Mouse (Mus musculus): Measurements from ENCODE around the gene Drd1. TPM values are rescaled to one million over a fixed set of nuclear protein-coding genes. Genes with fewer than 3 reads are reported as not detected.

Drd1 gene
- 15.0 and 16.8 TPM in 2 replicates for polyA plus RNA-seq (2015; fragmentation: Nextera tagmentation; extraction: Ambion mirVana)

GRCm38 (mm10) chr13:54055448-54055861 is at the start of gene Drd1:
TSS of gene Drd1 (minus strand) at chr13:54055705.
- Histone ChIP-seq H3K4me1 (replicated peaks; ENCODE audit: control insufficient read depth, insufficient read depth, low read length) (peaks cover 12% of the 10 kb centered on the region), H3K27ac (ENCODE audit: low read length) (no peak within 1 kb of the TSS), H3K9me3 (ENCODE audit: control insufficient read depth, low read length) (no peaks in the 10 kb centered on the region), H3K4me2 (ENCODE audit: low read length) (peak within 1 kb of the TSS; percentile 91), H3K27me3 (replicated peaks; ENCODE audit: control insufficient read depth, insufficient read depth, low read length) (peaks cover 6% of the 10 kb centered on the region), H3K9ac (replicated peaks; ENCODE audit: low read depth, low read length) (peak within 1 kb of the TSS; percentile 64), H3K36me3 (ENCODE audit: control insufficient read depth, insufficient read depth) (no peaks in the 10 kb centered on the region), H3K4me3 (replicated peaks; ENCODE audit: low read length) (peak within 1 kb of the TSS; percentile 54)
- WGBS = under 1% methylated on average over 30 of the region's 31 CpGs
- ATAC-seq = peak; percentile 88

- 87% methylated on average over 10 of the region's 10 CpGs for WGBS
- no peaks in the 10 kb centered on the region for H3K9me3 ChIP-seq (ENCODE audit: control insufficient read depth, low read length)
- H3K27ac ChIP-seq (ENCODE audit: low read length) = no peak overlapping the region
- no peak overlapping the region for H3K4me3 ChIP-seq (replicated peaks; ENCODE audit: low read length)
- H3K4me1 ChIP-seq (replicated peaks; ENCODE audit: control insufficient read depth, insufficient read depth, low read length) = no peaks in the 10 kb centered on the region
- H3K4me2 ChIP-seq (ENCODE audit: low read length) = no peak overlapping the region
- H3K36me3 ChIP-seq (ENCODE audit: control insufficient read depth, insufficient read depth) = peaks cover 5% of the 10 kb centered on the region
- no peak overlapping the region for H3K9ac ChIP-seq (replicated peaks; ENCODE audit: low read depth, low read length)
- no peak for ATAC-seq
- H3K27me3 ChIP-seq (replicated peaks; ENCODE audit: control insufficient read depth, insufficient read depth, low read length) = no peaks in the 10 kb centered on the region
Observed at GRCm38 (mm10) chr13:54103866-54104265, 48.4 kb upstream of the Drd1 start.

- Histone ChIP-seq H3K27me3 (replicated peaks; ENCODE audit: control insufficient read depth, insufficient read depth, low read length) (no peaks in the 10 kb centered on the region), H3K9me3 (ENCODE audit: control insufficient read depth, low read length) (no peaks in the 10 kb centered on the region), H3K4me2 (ENCODE audit: low read length) (no peak overlapping the region), H3K4me1 (replicated peaks; ENCODE audit: control insufficient read depth, insufficient read depth, low read length) (no peaks in the 10 kb centered on the region), H3K27ac (ENCODE audit: low read length) (no peak overlapping the region), H3K36me3 (ENCODE audit: control insufficient read depth, insufficient read depth) (peaks cover 3% of the 10 kb centered on the region), H3K4me3 (replicated peaks; ENCODE audit: low read length) (no peak overlapping the region), H3K9ac (replicated peaks; ENCODE audit: low read depth, low read length) (no peak overlapping the region)
- no peak for ATAC-seq
- WGBS = 88% methylated on average over 3 of the region's 3 CpGs
Observed at GRCm38 (mm10) chr13:54103271-54103670, 47.8 kb upstream of the Drd1 start.

GRCm38 (mm10) chr13:54102061-54102460 is 46.6 kb upstream of the Drd1 start:
- Histone ChIP-seq H3K27ac (ENCODE audit: low read length) (no peak overlapping the region), H3K36me3 (ENCODE audit: control insufficient read depth, insufficient read depth) (peaks cover 3% of the 10 kb centered on the region), H3K4me1 (replicated peaks; ENCODE audit: control insufficient read depth, insufficient read depth, low read length) (no peaks in the 10 kb centered on the region), H3K4me2 (ENCODE audit: low read length) (no peak overlapping the region), H3K4me3 (replicated peaks; ENCODE audit: low read length) (no peak overlapping the region), H3K27me3 (replicated peaks; ENCODE audit: control insufficient read depth, insufficient read depth, low read length) (no peaks in the 10 kb centered on the region), H3K9me3 (ENCODE audit: control insufficient read depth, low read length) (no peaks in the 10 kb centered on the region), H3K9ac (replicated peaks; ENCODE audit: low read depth, low read length) (no peak overlapping the region)
- 90% methylated on average over 3 of the region's 3 CpGs for WGBS
- no peak for ATAC-seq

GRCm38 (mm10) chr13:54101031-54101820 is 45.7 kb upstream of the Drd1 start:
- Histone ChIP-seq H3K9me3 (ENCODE audit: control insufficient read depth, low read length) (no peaks in the 10 kb centered on the region), H3K27ac (ENCODE audit: low read length) (no peak overlapping the region), H3K4me3 (replicated peaks; ENCODE audit: low read length) (no peak overlapping the region), H3K9ac (replicated peaks; ENCODE audit: low read depth, low read length) (no peak overlapping the region), H3K4me2 (ENCODE audit: low read length) (no peak overlapping the region), H3K4me1 (replicated peaks; ENCODE audit: control insufficient read depth, insufficient read depth, low read length) (no peaks in the 10 kb centered on the region), H3K27me3 (replicated peaks; ENCODE audit: control insufficient read depth, insufficient read depth, low read length) (no peaks in the 10 kb centered on the region), H3K36me3 (ENCODE audit: control insufficient read depth, insufficient read depth) (no peaks in the 10 kb centered on the region; the same call in none of the 2 replicates)
- no peak for ATAC-seq
- WGBS = 91% methylated on average over 15 of the region's 15 CpGs

GRCm38 (mm10) chr13:54097797-54098196 is 42.3 kb upstream of the Drd1 start:
- no peak for ATAC-seq
- H3K36me3 ChIP-seq (ENCODE audit: control insufficient read depth, insufficient read depth) = peaks cover 4% of the 10 kb centered on the region
- no peaks in the 10 kb centered on the region for H3K27me3 ChIP-seq (replicated peaks; ENCODE audit: control insufficient read depth, insufficient read depth, low read length)
- H3K27ac ChIP-seq (ENCODE audit: low read length) = no peak overlapping the region
- no peaks in the 10 kb centered on the region for H3K9me3 ChIP-seq (ENCODE audit: control insufficient read depth, low read length)
- WGBS = 89% methylated on average over 6 of the region's 6 CpGs
- H3K4me3 ChIP-seq (replicated peaks; ENCODE audit: low read length) = no peak overlapping the region
- no peaks in the 10 kb centered on the region for H3K4me1 ChIP-seq (replicated peaks; ENCODE audit: control insufficient read depth, insufficient read depth, low read length)
- H3K9ac ChIP-seq (replicated peaks; ENCODE audit: low read depth, low read length) = no peak overlapping the region
- H3K4me2 ChIP-seq (ENCODE audit: low read length) = no peak overlapping the region

- Histone ChIP-seq H3K27me3 (replicated peaks; ENCODE audit: control insufficient read depth, insufficient read depth, low read length) (no peaks in the 10 kb centered on the region), H3K9ac (replicated peaks; ENCODE audit: low read depth, low read length) (no peak overlapping the region), H3K27ac (ENCODE audit: low read length) (no peak overlapping the region), H3K4me2 (ENCODE audit: low read length) (no peak overlapping the region), H3K36me3 (ENCODE audit: control insufficient read depth, insufficient read depth) (peaks cover 4% of the 10 kb centered on the region), H3K4me1 (replicated peaks; ENCODE audit: control insufficient read depth, insufficient read depth, low read length) (no peaks in the 10 kb centered on the region), H3K4me3 (replicated peaks; ENCODE audit: low read length) (no peak overlapping the region), H3K9me3 (ENCODE audit: control insufficient read depth, low read length) (no peaks in the 10 kb centered on the region)
- ATAC-seq = no peak
- 95% methylated on average over 4 of the region's 4 CpGs for WGBS
Observed at GRCm38 (mm10) chr13:54097227-54097626, 41.7 kb upstream of the Drd1 start.

- Histone ChIP-seq H3K4me3 (replicated peaks; ENCODE audit: low read length) (no peak overlapping the region), H3K4me1 (replicated peaks; ENCODE audit: control insufficient read depth, insufficient read depth, low read length) (no peaks in the 10 kb centered on the region), H3K27ac (ENCODE audit: low read length) (no peak overlapping the region), H3K27me3 (replicated peaks; ENCODE audit: control insufficient read depth, insufficient read depth, low read length) (no peaks in the 10 kb centered on the region), H3K36me3 (ENCODE audit: control insufficient read depth, insufficient read depth) (peaks cover 4% of the 10 kb centered on the region), H3K9ac (replicated peaks; ENCODE audit: low read depth, low read length) (no peak overlapping the region), H3K4me2 (ENCODE audit: low read length) (no peak overlapping the region), H3K9me3 (ENCODE audit: control insufficient read depth, low read length) (no peaks in the 10 kb centered on the region)
- no peak for ATAC-seq
- WGBS = 86% methylated on average over 8 of the region's 8 CpGs
Observed at GRCm38 (mm10) chr13:54095721-54096120, 40.2 kb upstream of the Drd1 start.

- no peak overlapping the region for H3K4me2 ChIP-seq (ENCODE audit: low read length)
- no peak overlapping the region for H3K27ac ChIP-seq (ENCODE audit: low read length)
- H3K4me1 ChIP-seq (replicated peaks; ENCODE audit: control insufficient read depth, insufficient read depth, low read length) = no peaks in the 10 kb centered on the region
- H3K9me3 ChIP-seq (ENCODE audit: control insufficient read depth, low read length) = no peaks in the 10 kb centered on the region
- 62% methylated on average over 6 of the region's 6 CpGs for WGBS
- no peaks in the 10 kb centered on the region for H3K27me3 ChIP-seq (replicated peaks; ENCODE audit: control insufficient read depth, insufficient read depth, low read length)
- H3K9ac ChIP-seq (replicated peaks; ENCODE audit: low read depth, low read length) = no peak overlapping the region
- no peak for ATAC-seq
- H3K36me3 ChIP-seq (ENCODE audit: control insufficient read depth, insufficient read depth) = peaks cover 4% of the 10 kb centered on the region; the same call in 1 of the 2 replicates
- no peak overlapping the region for H3K4me3 ChIP-seq (replicated peaks; ENCODE audit: low read length)
Observed at GRCm38 (mm10) chr13:54094963-54095362, 39.5 kb upstream of the Drd1 start.
